ENCODE assay signal across 9 mouse cellular contexts in genomic region chr2:92711122-92711777, GRCm38 (mm10).
DNase-seq lines count a peak whose midpoint lies in the region; ATAC-seq lines count a peak whose summit lies in the region.
"Had no signal": no experiment of that assay in that cellular context is flagged by ENCODE, and none has a peak within 500 bp of the region (broad histone marks: within the 10 kb centered on the region; RNA-seq: fewer than 3 reads in every experiment).

No protein-coding gene starts in this region.

- 0 out of 2 replicates have a peak, but pooled peaks cover 3% of the 10 kb centered on the region for H3K4me1 ChIP-seq in kidney, embryonic 16.5 days (ENCODE audit: insufficient read depth, low read length)
- no peaks in the 10 kb centered on the region for H3K4me1 ChIP-seq in embryonic facial prominence, embryonic 11.5 days (ENCODE audit: control insufficient read depth, insufficient read depth, low read length)
- H3K4me1 ChIP-seq in intestine, embryonic 15.5 days (replicated peaks), result 0 out of 2 replicates have a peak, but pooled peaks cover 3% of the 10 kb centered on the region
- H3K4me1 ChIP-seq in neural tube, embryonic 14.5 days (ENCODE audit: control insufficient read depth, insufficient read depth, low read length), result peaks cover 9% of the 10 kb centered on the region; the same call in 1 of the 2 replicates

- H3K4me2 ChIP-seq in kidney, embryonic 16.5 days (replicated peaks; ENCODE audit: low read depth, low read length), result no peak overlapping the region; the same call in 1 of the 2 replicates
- no peak overlapping the region for H3K4me2 ChIP-seq in embryonic facial prominence, embryonic 11.5 days (ENCODE audit: low read depth, low read length)
- H3K4me2 ChIP-seq in intestine, embryonic 15.5 days (replicated peaks), result peak overlapping the region; percentile 24; the same call in 1 of the 2 replicates
- no peak overlapping the region for H3K4me2 ChIP-seq in neural tube, embryonic 14.5 days (ENCODE audit: low read depth, low read length)

- ATAC-seq in kidney, embryonic 16.5 days (ENCODE audit: low FRiP score, low TSS enrichment), result no peak
- peak; percentile 56; the same call in 1 of the 2 replicates for ATAC-seq in embryonic facial prominence, embryonic 11.5 days (replicated peaks; ENCODE audit: insufficient number of reproducible peaks, low FRiP score, low TSS enrichment, low read depth)
- no peak; the same call in 1 of the 2 replicates for ATAC-seq in intestine, embryonic 15.5 days
- peak; percentile 38; the same call in 1 of the 2 replicates for ATAC-seq in neural tube, embryonic 14.5 days (ENCODE audit: low read depth)
- ATAC-seq in granulocyte monocyte progenitor cell, adult 5-6 weeks (replicated peaks; ENCODE audit: poor library complexity, severe bottlenecking), result no peak

- no peak overlapping the region for H3K27ac ChIP-seq in kidney, embryonic 16.5 days (ENCODE audit: low read length)
- no peak overlapping the region for H3K27ac ChIP-seq in embryonic facial prominence, embryonic 11.5 days (replicated peaks; ENCODE audit: low read depth, low read length)
- no peak overlapping the region for H3K27ac ChIP-seq in intestine, embryonic 15.5 days
- no peak overlapping the region for H3K27ac ChIP-seq in neural tube, embryonic 14.5 days (ENCODE audit: low read depth, low read length)

- no peak for DNase-seq in kidney, adult 8-10 months
- peak; percentile 28 for DNase-seq in embryonic facial prominence, embryonic 11.5 days (ENCODE audit: low spot score)
- no peak for DNase-seq in testis, postnatal 10 days (ENCODE audit: low spot score)
- no peak for DNase-seq in cerebellum, adult 11 months

- WGBS in kidney, embryonic 16.5 days, result 38% methylated on average over 15 of the region's 15 CpGs
- WGBS in embryonic facial prominence, embryonic 11.5 days, result 32% methylated on average over 15 of the region's 15 CpGs
- WGBS in intestine, embryonic 15.5 days, result 24% methylated on average over 15 of the region's 15 CpGs
- 37% methylated on average over 15 of the region's 15 CpGs for WGBS in neural tube, embryonic 14.5 days

- H3K9me3 ChIP-seq in kidney, embryonic 16.5 days (ENCODE audit: low read length), result no peaks in the 10 kb centered on the region
- no peaks in the 10 kb centered on the region for H3K9me3 ChIP-seq in embryonic facial prominence, embryonic 11.5 days (replicated peaks; ENCODE audit: control insufficient read depth, low read length)
- no peaks in the 10 kb centered on the region for H3K9me3 ChIP-seq in intestine, embryonic 15.5 days
- H3K9me3 ChIP-seq in neural tube, embryonic 14.5 days (ENCODE audit: control insufficient read depth, low read length), result no peaks in the 10 kb centered on the region

- H3K36me3 ChIP-seq in kidney, embryonic 16.5 days (ENCODE audit: insufficient read depth, low read length), result no peaks in the 10 kb centered on the region
- no peaks in the 10 kb centered on the region for H3K36me3 ChIP-seq in embryonic facial prominence, embryonic 11.5 days (replicated peaks; ENCODE audit: control insufficient read depth, insufficient read depth, low read depth, low read length)
- H3K36me3 ChIP-seq in intestine, embryonic 15.5 days, result no peaks in the 10 kb centered on the region
- H3K36me3 ChIP-seq in neural tube, embryonic 14.5 days (ENCODE audit: control insufficient read depth, insufficient read depth, low read length), result no peaks in the 10 kb centered on the region

- H3K27me3 ChIP-seq in kidney, embryonic 16.5 days (ENCODE audit: insufficient read depth, low read length), result no peaks in the 10 kb centered on the region
- H3K27me3 ChIP-seq in embryonic facial prominence, embryonic 11.5 days (ENCODE audit: control insufficient read depth, insufficient read depth, low read length), result no peaks in the 10 kb centered on the region
- H3K27me3 ChIP-seq in intestine, embryonic 15.5 days (replicated peaks), result no peaks in the 10 kb centered on the region
- no peaks in the 10 kb centered on the region for H3K27me3 ChIP-seq in neural tube, embryonic 14.5 days (ENCODE audit: control insufficient read depth, insufficient read depth, low read length)

- peak overlapping the region; percentile 5; the same call in 1 of the 2 replicates for H3K4me3 ChIP-seq in kidney, embryonic 16.5 days (ENCODE audit: low read length)
- H3K4me3 ChIP-seq in embryonic facial prominence, embryonic 11.5 days (ENCODE audit: low read depth, low read length), result no peak overlapping the region
- no peak overlapping the region for H3K4me3 ChIP-seq in intestine, embryonic 15.5 days (replicated peaks)
- H3K4me3 ChIP-seq in neural tube, embryonic 14.5 days (ENCODE audit: low read depth, low read length), result no peak overlapping the region
- H3K4me3 ChIP-seq: myocyte had no signal

- H3K9ac ChIP-seq in kidney, embryonic 16.5 days (replicated peaks; ENCODE audit: low read length), result no peak overlapping the region
- no peak overlapping the region for H3K9ac ChIP-seq in embryonic facial prominence, embryonic 11.5 days (replicated peaks; ENCODE audit: low read length)
- no peak overlapping the region for H3K9ac ChIP-seq in intestine, embryonic 15.5 days
- no peak overlapping the region for H3K9ac ChIP-seq in neural tube, embryonic 14.5 days (replicated peaks; ENCODE audit: low read depth, low read length)

Comparison
In these comparisons a context has a peak if more than half of its experiments do, and no peak if none do; other contexts are left out.
1. ATAC-seq: peak in embryonic facial prominence, embryonic 11.5 days (single experiment) and neural tube, embryonic 14.5 days (single experiment); none in kidney, embryonic 16.5 days (single experiment), intestine, embryonic 15.5 days (single experiment) and granulocyte monocyte progenitor cell, adult 5-6 weeks (single experiment).